Mouse (Mus musculus) cortical plate, adult 2 months (tissue): Measurements from ENCODE around the gene Epha6.

Source experiments
- CTCF ChIP-seq: fragments of 200-500 bp; IDR thresholded peaks from 2 replicates; pipeline ENCODE4 v1.5.1; 2011; ENCODE audit warnings: mild to moderate bottlenecking, control low read depth, low read length; ENCODE audit not compliant: insufficient read depth; ENCODE audit errors: extremely low read depth
- POLR2A ChIP-seq: fragments of 200-500 bp; IDR thresholded peaks from 2 replicates; pipeline ENCODE4 v1.6.1; 2011; ENCODE audit warnings: mild to moderate bottlenecking, low read length, control low read depth; ENCODE audit not compliant: insufficient read depth; ENCODE audit errors: extremely low read depth

DNA sequence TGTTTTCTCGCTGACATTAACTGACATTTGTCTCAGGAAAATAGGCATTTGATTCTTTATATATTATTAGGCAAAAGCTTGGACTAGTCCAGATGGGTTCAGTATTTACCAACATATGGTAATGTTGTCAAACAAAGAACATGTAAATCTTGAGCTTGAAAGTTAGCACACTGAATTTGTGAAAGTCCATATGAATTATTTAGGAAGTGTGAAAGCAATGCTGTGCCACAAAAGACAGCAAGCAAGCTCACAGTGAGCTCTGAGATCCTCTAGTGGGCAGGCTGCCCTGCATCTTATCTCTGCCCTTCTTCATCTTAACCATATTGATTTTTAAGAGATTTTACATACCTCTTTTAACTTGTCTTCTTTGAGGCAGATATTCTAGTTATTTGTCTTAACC is 510.0 kb downstream of the Epha6 start:
- TF ChIP-seq POLR2A = no peak
- TF ChIP-seq CTCF = no peak
